In genomic region chr17:11972550-11972949, GRCm38 (mm10) we compare ENCODE assay signal across 8 mouse cellular contexts.
DNase-seq lines count a peak whose midpoint lies in the region; ATAC-seq and TF ChIP-seq lines count a peak whose summit lies in the region.

No protein-coding gene starts in this region.

- no peak for ATAC-seq in kidney, embryonic 16.5 days (ENCODE audit: low FRiP score, low TSS enrichment)
- ATAC-seq in Patski = peak; percentile 33
- no peak for ATAC-seq in embryonic facial prominence, embryonic 13.5 days (ENCODE audit: insufficient number of reproducible peaks, insufficient read depth, low FRiP score, low TSS enrichment, low read depth)
- no peak for ATAC-seq in intestine, embryonic 15.5 days
- ATAC-seq in megakaryocyte, adult 5-6 weeks (ENCODE audit: poor library complexity, severe bottlenecking) = no peak
- no peak for ATAC-seq in inflammation-experienced regulatory T-cells, adult 6 months

- peak; percentile 41 for TF ChIP-seq CTCF in Patski (IDR thresholded peaks at IDR 0.05)

- 5% methylated on average over 9 of the region's 9 CpGs for WGBS in kidney, embryonic 16.5 days
- 6% methylated on average over 9 of the region's 9 CpGs for WGBS in embryonic facial prominence, embryonic 13.5 days
- WGBS in intestine, embryonic 15.5 days = 6% methylated on average over 9 of the region's 9 CpGs

- POLR2A ChIA-PET in Patski (lab: Charles Lee) = no interaction called here

- H3K27me3 ChIP-seq in kidney, embryonic 16.5 days (ENCODE audit: insufficient read depth, low read length) = peaks cover 5% of the 10 kb centered on the region; the same call in 1 of the 2 replicates
- no peaks in the 10 kb centered on the region for H3K27me3 ChIP-seq in Patski
- H3K27me3 ChIP-seq in embryonic facial prominence, embryonic 13.5 days = peaks cover 36% of the 10 kb centered on the region
- 0 out of 2 replicates have a peak, but pooled peaks cover 3% of the 10 kb centered on the region for H3K27me3 ChIP-seq in intestine, embryonic 15.5 days (replicated peaks)

- no peak overlapping the region for H3K9ac ChIP-seq in kidney, embryonic 16.5 days (replicated peaks; ENCODE audit: low read length)
- no peak overlapping the region for H3K9ac ChIP-seq in embryonic facial prominence, embryonic 13.5 days
- no peak overlapping the region; the same call in 1 of the 2 replicates for H3K9ac ChIP-seq in intestine, embryonic 15.5 days

- no peaks in the 10 kb centered on the region for H3K36me3 ChIP-seq in kidney, embryonic 16.5 days (ENCODE audit: insufficient read depth, low read length)
- no peaks in the 10 kb centered on the region for H3K36me3 ChIP-seq in embryonic facial prominence, embryonic 13.5 days
- H3K36me3 ChIP-seq in intestine, embryonic 15.5 days = no peaks in the 10 kb centered on the region

- H3K9me3 ChIP-seq in kidney, embryonic 16.5 days (ENCODE audit: low read length) = no peaks in the 10 kb centered on the region
- H3K9me3 ChIP-seq in embryonic facial prominence, embryonic 13.5 days = 0 out of 2 replicates have a peak, but pooled peaks cover 2% of the 10 kb centered on the region
- H3K9me3 ChIP-seq in intestine, embryonic 15.5 days = no peaks in the 10 kb centered on the region

- H3K4me1 ChIP-seq in kidney, embryonic 16.5 days (ENCODE audit: insufficient read depth, low read length) = peaks cover 11% of the 10 kb centered on the region
- peaks cover 7% of the 10 kb centered on the region; the same call in 1 of the 2 replicates for H3K4me1 ChIP-seq in embryonic facial prominence, embryonic 13.5 days
- H3K4me1 ChIP-seq in intestine, embryonic 15.5 days (replicated peaks) = peaks cover 14% of the 10 kb centered on the region; the same call in 1 of the 2 replicates

- DNase-seq in kidney, postnatal 14 days = no peak
- no peak for DNase-seq in Patski (ENCODE audit: low read depth, low spot score)
- DNase-seq in retina, embryonic 14.5 days (ENCODE audit: low spot score) = peak; percentile 73

- CTCF ChIA-PET in Patski (lab: Charles Lee) = interaction anchor here (0.7 to 1.8 kb wide), 4 partner anchors 10 to 46 kb away, joined by 3 to 5 read pairs (median 4); no protein-coding TSS in a partner anchor

- in situ Hi-C loops in Patski (cut with MboI; ENCODE audit: low pct_unique_long_range_greater_than_20kb) = no loop called here

- H3K27ac ChIP-seq in kidney, embryonic 16.5 days (ENCODE audit: low read length) = no peak overlapping the region
- no peak overlapping the region for H3K27ac ChIP-seq in embryonic facial prominence, embryonic 13.5 days
- H3K27ac ChIP-seq in intestine, embryonic 15.5 days = no peak overlapping the region

- H3K4me2 ChIP-seq in kidney, embryonic 16.5 days (replicated peaks; ENCODE audit: low read depth, low read length) = peak overlapping the region; percentile 30
- peak overlapping the region; percentile 44 for H3K4me2 ChIP-seq in embryonic facial prominence, embryonic 13.5 days
- H3K4me2 ChIP-seq in intestine, embryonic 15.5 days (replicated peaks) = peak overlapping the region; percentile 36; the same call in 1 of the 2 replicates

- peak overlapping the region; percentile 25 for H3K4me3 ChIP-seq in kidney, embryonic 16.5 days (ENCODE audit: low read length)
- no peak overlapping the region for H3K4me3 ChIP-seq in embryonic facial prominence, embryonic 13.5 days
- no peak overlapping the region for H3K4me3 ChIP-seq in intestine, embryonic 15.5 days (replicated peaks)
